Mouse (Mus musculus) right cerebral cortex, postnatal 4 days (tissue): ENCODE data around the gene Klhl32.
A peak's percentile ranks its signal among the peaks of the same experiment; 100 is the strongest.
"Not testable (repeated sequence)": the region's sequence is repeated elsewhere in the genome, so short reads cannot be mapped to it uniquely, and the experiment has no call there.

ENCODE experiments used
- DNase-seq: peaks from one replicate; pipeline ENCODE4 v3.0.0-alpha.2; 2022

Klhl32 gene

GRCm38 (mm10) chr4:24850401-24851325 lies at the start of gene Klhl32:
Gene Klhl32, minus strand, starts transcription at chr4:24851124.
- DNase-seq, result peak; percentile 87

- DNase-seq, result no peak
Measured at GRCm38 (mm10) chr4:24899146-24899545, 48.2 kb upstream of the Klhl32 start.

GRCm38 (mm10) chr4:24898636-24899035 lies 47.7 kb upstream of the Klhl32 start:
- no peak for DNase-seq

GRCm38 (mm10) chr4:24897851-24898515 lies 47.1 kb upstream of the Klhl32 start, which contains the start of gene Ndufaf4:
Gene Ndufaf4, plus strand, starts transcription at chr4:24898083.
- peak; percentile 100 for DNase-seq

GRCm38 (mm10) chr4:24897351-24897750 lies 46.4 kb upstream of the Klhl32 start:
- no peak for DNase-seq

- no peak for DNase-seq
Measured at GRCm38 (mm10) chr4:24896829-24897228, 45.9 kb upstream of the Klhl32 start.

- no peak for DNase-seq
Measured at GRCm38 (mm10) chr4:24894625-24895024, 43.7 kb upstream of the Klhl32 start.

- not testable (repeated sequence) for DNase-seq
Measured at GRCm38 (mm10) chr4:24892293-24892692, 41.4 kb upstream of the Klhl32 start.

GRCm38 (mm10) chr4:24889386-24889785 lies 38.5 kb upstream of the Klhl32 start:
- DNase-seq, result not testable (repeated sequence)

GRCm38 (mm10) chr4:24869230-24869629 lies 18.3 kb upstream of the Klhl32 start:
- no peak for DNase-seq

GRCm38 (mm10) chr4:24865691-24866090 lies 14.8 kb upstream of the Klhl32 start:
- no peak for DNase-seq

- DNase-seq, result no peak
Measured at GRCm38 (mm10) chr4:24847406-24847805, 3.5 kb downstream of the Klhl32 start.

GRCm38 (mm10) chr4:24845546-24845945 lies 5.4 kb downstream of the Klhl32 start:
- DNase-seq, result no peak

GRCm38 (mm10) chr4:24838567-24838966 lies 12.4 kb downstream of the Klhl32 start:
- no peak for DNase-seq

GRCm38 (mm10) chr4:24835555-24835954 lies 15.4 kb downstream of the Klhl32 start:
- DNase-seq, result no peak

- no peak for DNase-seq
Measured at GRCm38 (mm10) chr4:24808316-24808715, 42.6 kb downstream of the Klhl32 start.

- no peak for DNase-seq
Measured at GRCm38 (mm10) chr4:24801881-24802280, 49.0 kb downstream of the Klhl32 start.

- no peak for DNase-seq
Measured at GRCm38 (mm10) chr4:24801343-24801742, 49.6 kb downstream of the Klhl32 start.

- DNase-seq, result no peak
Measured at GRCm38 (mm10) chr4:24800345-24800936, 50.5 kb downstream of the Klhl32 start.

- DNase-seq, result no peak
Measured at GRCm38 (mm10) chr4:24799037-24799436, 51.9 kb downstream of the Klhl32 start.

GRCm38 (mm10) chr4:24797868-24798267 lies 53.1 kb downstream of the Klhl32 start:
- DNase-seq, result no peak

- no peak for DNase-seq
Measured at GRCm38 (mm10) chr4:24797280-24797679, 53.6 kb downstream of the Klhl32 start.

- peak; percentile 60 for DNase-seq
Measured at GRCm38 (mm10) chr4:24796229-24796628, 54.7 kb downstream of the Klhl32 start.

GRCm38 (mm10) chr4:24795180-24795579 lies 55.7 kb downstream of the Klhl32 start:
- no peak for DNase-seq
